20 mouse cellular contexts compared by ENCODE assay signal in the genomic region with DNA sequence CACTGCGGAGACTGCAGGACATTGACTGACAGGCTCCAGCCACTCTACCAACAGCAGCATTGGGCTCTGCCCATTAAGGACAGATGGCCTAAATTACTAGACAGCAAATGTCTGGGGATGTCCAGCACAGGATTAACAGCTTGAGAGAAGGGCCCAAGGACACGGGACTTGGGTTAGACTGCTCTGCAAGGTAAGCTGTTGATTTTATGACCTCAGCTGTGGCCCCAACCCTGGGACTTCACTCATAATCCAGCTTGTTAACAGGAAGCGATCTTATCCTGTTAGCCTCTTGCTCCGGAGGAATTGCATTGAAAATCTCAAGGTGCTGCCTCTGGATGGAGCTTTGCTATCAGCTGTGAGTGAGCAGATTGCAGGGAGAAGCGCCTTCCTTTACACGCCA.
"Had no signal": no experiment of that assay in that cellular context is flagged by ENCODE, and none has a peak within 500 bp of the region (broad histone marks: within the 10 kb centered on the region; RNA-seq: fewer than 3 reads in every experiment).

No protein-coding gene starts in this region.

- ATAC-seq: intestine, postnatal 0 days; liver, embryonic 12.5 days; midbrain, embryonic 15.5 days had no signal

- H3K27ac ChIP-seq: kidney, postnatal 0 days; layer of hippocampus, adult 2 months; limb, embryonic 10.5 days; limb, embryonic 13.5 days; liver, embryonic 12.5 days; liver, embryonic 15.5 days; lung, embryonic 15.5 days; midbrain, embryonic 15.5 days; stomach, embryonic 15.5 days had no signal

- H3K4me2 ChIP-seq: limb, embryonic 13.5 days; liver, embryonic 12.5 days; liver, embryonic 15.5 days; lung, embryonic 15.5 days; midbrain, embryonic 15.5 days; stomach, embryonic 15.5 days had no signal

- H3K27me3 ChIP-seq: limb, embryonic 13.5 days; liver, embryonic 12.5 days; liver, embryonic 15.5 days; lung, embryonic 15.5 days; midbrain, embryonic 15.5 days; stomach, embryonic 15.5 days had no signal

- DNase-seq: kidney, adult 2 months; kidney, postnatal 25 days; layer of hippocampus, adult 9-11 months; liver; lung, adult 18-20 months; lung, postnatal 14 days; lung, postnatal 4 days; right cerebral cortex, postnatal 25 days; spleen, adult 18-20 months; thymus, postnatal 25 days had no signal

- H3K4me1 ChIP-seq: limb, embryonic 10.5 days; limb, embryonic 13.5 days; liver, embryonic 12.5 days; liver, embryonic 15.5 days; lung, embryonic 15.5 days; stomach, embryonic 15.5 days had no signal

- H3K4me3 ChIP-seq: layer of hippocampus, adult 2 months; limb, embryonic 10.5 days; limb, embryonic 13.5 days; liver, embryonic 12.5 days; liver, embryonic 15.5 days; lung, embryonic 15.5 days; midbrain, embryonic 15.5 days; stomach, embryonic 15.5 days had no signal

- H3K36me3 ChIP-seq: limb, embryonic 10.5 days; limb, embryonic 13.5 days; liver, embryonic 12.5 days; liver, embryonic 15.5 days; lung, embryonic 15.5 days; midbrain, embryonic 15.5 days; stomach, embryonic 15.5 days had no signal

- H3K9ac ChIP-seq: limb, embryonic 13.5 days; liver, embryonic 12.5 days; liver, embryonic 15.5 days; lung, embryonic 15.5 days; midbrain, embryonic 15.5 days; stomach, embryonic 15.5 days had no signal

- H3K9me3 ChIP-seq: limb, embryonic 10.5 days; limb, embryonic 13.5 days; liver, embryonic 12.5 days; liver, embryonic 15.5 days; lung, embryonic 15.5 days; midbrain, embryonic 15.5 days; stomach, embryonic 15.5 days had no signal
